Mouse (Mus musculus): ENCODE measurements around the gene Pip5kl1.

Pip5kl1 gene

GRCm38 (mm10) chr2:32582830-32583799 lies 8.5 kb downstream of the Pip5kl1 start:
- DNase-seq (ENCODE audit: inconsistent ontology term), result peak; percentile 76

DNA sequence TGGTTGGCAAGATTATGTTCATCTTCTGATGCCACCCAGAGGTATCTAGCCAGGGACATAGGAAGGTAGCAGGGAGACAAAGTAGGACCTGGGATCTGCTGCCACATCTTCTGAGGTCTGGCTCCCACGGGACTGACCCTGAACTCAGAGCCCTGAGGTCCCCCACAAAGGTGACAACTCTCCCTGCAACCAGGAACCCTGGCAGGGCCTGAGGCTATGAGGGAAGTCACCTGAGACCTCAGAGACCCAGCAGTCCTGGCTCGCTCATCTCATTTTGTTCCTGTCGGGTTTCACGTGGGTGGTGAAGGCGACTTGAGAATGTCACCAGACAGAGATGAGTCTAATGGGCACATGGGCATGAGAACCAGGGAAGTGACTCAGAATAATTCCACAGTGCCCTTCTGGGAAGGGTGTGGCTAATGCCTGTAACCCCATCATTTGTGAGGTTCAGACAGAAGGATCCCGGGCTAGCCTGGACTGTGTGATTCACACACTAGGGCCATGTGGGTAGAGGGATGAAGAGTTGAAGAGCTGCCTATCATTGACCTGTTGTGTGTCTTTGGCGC lies 10.6 kb downstream of the Pip5kl1 start:
- DNase-seq (ENCODE audit: inconsistent ontology term), result no peak

DNA sequence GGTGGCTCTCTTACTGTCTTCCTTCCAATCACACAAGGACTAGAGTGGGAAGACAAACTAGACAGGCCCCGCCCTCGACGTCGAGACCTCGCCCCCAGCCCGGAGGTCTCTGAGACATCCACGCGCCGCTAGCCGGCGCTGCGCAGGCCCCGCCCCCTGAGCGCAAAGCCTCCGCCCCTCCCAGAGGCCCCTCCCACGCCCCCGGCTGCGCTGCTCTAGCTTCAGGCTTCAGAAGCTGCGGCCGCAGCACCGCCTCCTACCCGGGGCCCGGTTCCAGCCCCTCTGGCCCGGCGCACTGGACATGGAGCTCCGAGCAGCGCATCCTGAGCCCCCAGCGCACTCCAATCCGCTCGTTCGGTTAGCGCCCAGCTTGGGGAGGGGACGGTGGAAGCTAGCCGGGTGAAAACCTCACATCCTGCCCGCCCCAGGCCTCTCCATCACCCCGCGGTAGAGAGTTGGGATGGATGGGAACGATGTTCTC lies 12.3 kb downstream of the Pip5kl1 start, which contains the start of gene St6galnac4:
Gene St6galnac4, plus strand, starts transcription at position 225 of the 481 bp plus-strand sequence.
- DNase-seq (ENCODE audit: inconsistent ontology term), result peak; percentile 99

- DNase-seq (ENCODE audit: inconsistent ontology term), result no peak
Observed at GRCm38 (mm10) chr2:32587731-32588321, 13.2 kb downstream of the Pip5kl1 start.

GRCm38 (mm10) chr2:32589213-32589795 lies 14.7 kb downstream of the Pip5kl1 start:
- DNase-seq (ENCODE audit: inconsistent ontology term), result peak; percentile 86

DNA sequence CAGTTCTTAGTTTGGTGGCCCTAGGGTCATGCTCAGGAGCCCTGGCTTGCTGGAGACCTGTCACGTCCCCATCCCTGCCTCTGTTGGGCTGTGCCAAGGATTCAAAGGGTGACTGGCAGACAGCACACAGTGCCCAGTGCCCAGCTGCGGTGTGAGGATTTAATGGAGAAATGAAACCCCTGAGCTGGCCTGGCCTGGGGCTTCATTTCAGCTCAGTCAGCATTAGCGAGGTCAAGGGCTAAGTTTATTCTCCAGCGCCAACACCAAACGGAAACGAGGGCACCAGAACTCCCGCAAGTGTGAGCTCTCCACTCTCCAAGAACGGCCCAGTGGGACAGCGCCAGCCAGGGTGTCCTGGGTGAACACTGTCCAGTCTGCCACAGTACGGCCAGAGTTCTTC lies 15.6 kb downstream of the Pip5kl1 start:
- DNase-seq (ENCODE audit: inconsistent ontology term), result no peak

DNA sequence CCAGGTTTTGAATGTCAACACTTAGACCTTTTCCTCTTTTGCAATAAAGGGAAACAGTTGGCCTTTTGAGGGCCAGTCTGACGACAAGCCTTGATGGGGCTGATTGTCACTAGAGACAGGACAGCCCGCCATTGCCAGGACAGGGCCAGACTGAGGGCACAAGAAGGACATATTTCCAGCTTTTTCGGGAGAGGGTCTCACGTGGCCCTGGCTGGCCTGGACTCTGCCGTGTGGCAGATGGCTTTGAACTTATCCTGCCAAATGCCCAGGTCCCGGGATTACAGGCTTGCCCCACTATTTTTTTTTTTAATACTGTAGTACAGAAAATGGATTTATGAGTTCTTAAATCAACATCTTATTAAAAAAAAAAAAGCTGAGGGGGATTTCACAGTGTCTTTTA lies 16.7 kb downstream of the Pip5kl1 start:
- DNase-seq (ENCODE audit: inconsistent ontology term), result no peak

- DNase-seq (ENCODE audit: inconsistent ontology term), result no peak
Observed at GRCm38 (mm10) chr2:32596725-32597124, 22.1 kb downstream of the Pip5kl1 start.

DNA sequence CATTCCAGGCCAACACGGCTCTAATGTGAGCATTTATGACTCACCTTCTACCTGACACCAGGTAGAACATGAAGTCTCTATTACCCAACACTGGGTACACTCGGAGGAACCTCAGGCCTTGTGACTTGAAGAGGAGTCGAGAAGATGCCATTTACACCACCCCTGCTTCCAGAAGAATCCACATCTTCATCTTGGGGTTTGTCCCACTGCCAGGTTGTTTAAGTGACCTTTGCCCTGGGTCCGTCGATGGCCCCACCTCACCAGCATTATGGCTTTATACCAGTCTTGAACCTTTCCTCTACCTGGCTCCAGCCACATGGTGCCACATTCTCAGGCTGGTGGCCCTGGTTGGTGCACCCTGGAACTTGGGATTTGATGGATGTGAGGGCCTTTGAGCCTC lies 22.7 kb downstream of the Pip5kl1 start:
- DNase-seq (ENCODE audit: inconsistent ontology term), result no peak

GRCm38 (mm10) chr2:32597699-32598098 lies 23.1 kb downstream of the Pip5kl1 start:
- DNase-seq (ENCODE audit: inconsistent ontology term), result peak; percentile 59

- no peak for DNase-seq (ENCODE audit: inconsistent ontology term)
Observed at GRCm38 (mm10) chr2:32598506-32598905, 23.9 kb downstream of the Pip5kl1 start.

- no peak for DNase-seq (ENCODE audit: inconsistent ontology term)
Observed at GRCm38 (mm10) chr2:32599409-32599808, 24.8 kb downstream of the Pip5kl1 start, which contains the start of gene St6galnac6. TSS of gene St6galnac6 (plus strand) at chr2:32599709.

DNA sequence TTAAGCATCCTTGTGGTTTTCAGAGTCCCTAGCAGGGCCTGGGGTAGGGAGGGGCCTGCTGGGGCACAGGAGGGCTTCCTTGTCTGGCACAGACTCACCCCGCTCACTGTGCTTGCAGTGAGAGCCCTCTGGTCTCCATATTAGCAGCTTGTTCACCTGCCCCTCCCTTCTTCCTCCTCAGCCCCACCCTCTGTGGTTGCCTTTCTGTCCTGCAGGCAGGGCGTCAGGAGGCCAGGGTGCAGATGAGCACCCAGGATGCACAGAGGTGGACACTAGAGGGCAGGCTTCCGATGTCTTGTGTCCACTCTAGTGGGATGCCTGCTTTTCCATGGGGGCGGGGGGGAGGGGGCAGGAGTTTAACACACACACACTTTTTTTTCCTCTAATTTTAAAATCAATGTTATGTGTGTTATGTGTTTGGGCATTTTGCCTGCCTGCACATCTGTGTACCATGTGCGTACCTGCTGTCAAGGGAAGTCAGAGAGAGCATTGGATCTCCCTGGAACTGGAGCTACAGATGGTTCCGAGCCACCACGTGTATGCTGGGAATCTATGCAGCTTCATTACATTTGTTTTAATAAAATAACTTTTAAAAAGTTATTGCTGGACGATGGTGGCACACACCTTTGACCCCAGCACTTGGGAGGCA lies 26.9 kb downstream of the Pip5kl1 start:
- no peak for DNase-seq (ENCODE audit: inconsistent ontology term)

- peak; percentile 81 for DNase-seq (ENCODE audit: inconsistent ontology term)
Observed at GRCm38 (mm10) chr2:32602600-32603054, 28.0 kb downstream of the Pip5kl1 start.

GRCm38 (mm10) chr2:32604631-32605030 lies 30.0 kb downstream of the Pip5kl1 start:
- DNase-seq (ENCODE audit: inconsistent ontology term), result no peak

- DNase-seq (ENCODE audit: inconsistent ontology term), result peak; percentile 86
Observed at GRCm38 (mm10) chr2:32606161-32607142, 31.9 kb downstream of the Pip5kl1 start.

- DNase-seq (ENCODE audit: inconsistent ontology term), result peak; percentile 51
Observed at GRCm38 (mm10) chr2:32607262-32607947, 32.8 kb downstream of the Pip5kl1 start.

DNA sequence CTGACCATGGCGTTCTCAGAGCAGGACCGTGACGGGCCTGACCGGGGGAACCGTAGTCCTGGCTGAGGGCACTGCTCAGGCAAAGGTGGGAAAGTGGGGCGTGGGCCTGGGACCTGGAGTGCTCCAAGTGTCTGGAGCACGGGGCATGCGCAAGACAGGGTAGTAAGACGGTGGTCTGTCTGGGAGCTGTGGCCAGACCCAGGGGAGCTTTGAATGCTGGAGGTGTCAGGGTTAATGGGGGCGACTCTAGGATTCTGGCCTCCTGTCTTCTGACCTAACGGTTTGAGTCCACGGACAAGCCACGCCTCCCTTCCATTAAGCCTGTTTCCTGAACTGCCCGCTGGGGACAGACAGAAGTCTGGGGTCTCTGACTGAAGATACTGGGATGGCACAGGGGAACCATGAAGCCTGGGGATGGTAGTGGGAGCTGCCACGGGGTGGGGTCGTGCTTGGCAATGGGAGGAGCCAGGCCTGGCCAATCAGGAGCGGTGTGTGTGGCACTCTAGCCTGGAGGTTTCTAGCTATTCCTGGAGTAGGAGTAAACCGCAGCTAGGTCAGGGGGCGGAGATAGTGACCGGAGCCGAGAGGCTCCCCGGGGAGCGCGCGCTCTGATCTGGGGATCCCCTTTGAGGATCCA lies 33.7 kb downstream of the Pip5kl1 start:
- DNase-seq (ENCODE audit: inconsistent ontology term), result peak; percentile 89

Measured in Muller cell, postnatal 12 days (primary cell).